Mouse (Mus musculus) frontal cortex, adult (tissue): Measurements from ENCODE around the gene Gtf3c2.

Source experiments
- ATAC-seq: cut with Nextera tagmentation; 2 replicates; pipeline ENCODE4 v1.9.2; 2017; ENCODE audit warnings: mild to moderate bottlenecking, moderate library complexity, mixed read lengths; ENCODE audit not compliant: low TSS enrichment

Gene Gtf3c2

DNA sequence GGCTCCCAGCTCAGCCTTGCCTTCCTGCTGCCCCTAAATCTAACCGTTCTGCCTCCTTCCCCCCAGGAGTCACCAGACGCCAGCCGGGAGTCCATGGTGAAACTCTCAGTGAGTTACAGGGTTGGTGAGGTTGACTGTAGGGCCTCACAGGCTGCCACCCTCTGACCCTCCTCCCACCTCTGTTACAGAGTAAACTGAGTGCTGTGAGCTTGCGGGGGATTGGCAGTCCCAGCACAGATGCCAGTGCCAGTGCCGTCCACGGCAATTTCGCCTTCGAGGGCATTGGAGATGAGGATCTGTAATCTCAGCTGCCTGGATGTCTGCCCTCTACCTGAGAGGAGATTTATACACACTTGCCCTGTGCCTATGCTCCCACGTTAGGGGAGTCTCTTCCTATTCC is 18.2 kb upstream of the Gtf3c2 start:
- ATAC-seq = no peak

DNA sequence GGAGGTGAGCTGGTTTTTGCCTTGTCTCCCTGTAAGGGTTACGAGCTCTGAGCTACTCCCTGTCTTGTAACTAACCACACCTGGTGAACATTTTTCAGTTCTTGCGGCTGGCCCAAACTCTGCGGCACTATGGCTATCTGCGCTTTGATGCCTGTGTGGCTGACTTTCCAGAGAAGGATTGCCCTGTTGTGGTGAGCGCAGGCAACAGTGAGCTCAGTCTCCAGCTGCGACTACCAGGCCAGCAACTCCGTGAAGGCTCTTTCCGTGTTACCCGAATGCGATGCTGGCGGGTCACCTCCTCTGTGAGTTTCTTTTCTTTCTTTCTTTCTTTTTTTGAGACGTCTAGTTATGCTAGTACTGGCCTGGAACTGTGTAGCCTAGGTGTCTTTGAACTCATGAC is 17.1 kb upstream of the Gtf3c2 start:
- ATAC-seq = no peak

DNA sequence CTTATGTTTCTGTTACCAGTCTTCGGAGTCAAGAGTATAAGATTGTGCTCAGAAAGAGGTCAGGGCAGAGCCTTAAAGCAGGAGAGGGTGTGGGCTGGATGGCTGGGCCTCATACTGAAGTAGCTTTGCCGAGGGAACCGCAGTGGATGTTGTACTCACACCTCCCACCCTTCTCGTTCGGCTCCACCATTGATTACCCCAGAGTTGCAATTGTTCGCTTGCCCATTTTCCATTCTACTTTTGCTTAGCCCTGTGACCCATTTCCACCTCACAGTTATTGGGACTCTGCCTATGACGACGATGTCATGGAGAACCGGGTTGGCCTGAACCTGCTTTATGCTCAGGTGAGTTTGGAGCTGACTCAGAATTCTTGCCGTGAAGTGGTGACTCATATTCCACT is 16.3 kb upstream of the Gtf3c2 start:
- ATAC-seq = no peak

DNA sequence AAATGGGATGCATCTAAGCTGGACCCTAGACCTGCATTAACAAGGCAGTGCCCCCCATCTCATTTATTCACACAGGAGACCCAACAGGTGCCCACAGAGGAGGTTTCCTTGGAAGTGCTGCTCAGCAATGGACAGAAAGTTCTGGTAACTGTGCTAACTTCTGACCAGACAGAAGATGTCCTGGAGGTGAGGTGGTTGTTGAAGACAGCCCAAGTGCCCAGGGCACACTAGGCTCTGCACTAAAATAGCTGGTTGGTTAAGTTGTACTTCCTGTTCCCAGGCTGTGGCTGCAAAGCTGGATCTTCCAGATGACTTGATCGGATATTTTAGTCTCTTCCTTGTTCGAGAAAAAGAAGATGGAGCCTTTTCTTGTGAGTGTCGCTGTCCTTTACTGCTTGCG is 15.7 kb upstream of the Gtf3c2 start:
- no peak for ATAC-seq

DNA sequence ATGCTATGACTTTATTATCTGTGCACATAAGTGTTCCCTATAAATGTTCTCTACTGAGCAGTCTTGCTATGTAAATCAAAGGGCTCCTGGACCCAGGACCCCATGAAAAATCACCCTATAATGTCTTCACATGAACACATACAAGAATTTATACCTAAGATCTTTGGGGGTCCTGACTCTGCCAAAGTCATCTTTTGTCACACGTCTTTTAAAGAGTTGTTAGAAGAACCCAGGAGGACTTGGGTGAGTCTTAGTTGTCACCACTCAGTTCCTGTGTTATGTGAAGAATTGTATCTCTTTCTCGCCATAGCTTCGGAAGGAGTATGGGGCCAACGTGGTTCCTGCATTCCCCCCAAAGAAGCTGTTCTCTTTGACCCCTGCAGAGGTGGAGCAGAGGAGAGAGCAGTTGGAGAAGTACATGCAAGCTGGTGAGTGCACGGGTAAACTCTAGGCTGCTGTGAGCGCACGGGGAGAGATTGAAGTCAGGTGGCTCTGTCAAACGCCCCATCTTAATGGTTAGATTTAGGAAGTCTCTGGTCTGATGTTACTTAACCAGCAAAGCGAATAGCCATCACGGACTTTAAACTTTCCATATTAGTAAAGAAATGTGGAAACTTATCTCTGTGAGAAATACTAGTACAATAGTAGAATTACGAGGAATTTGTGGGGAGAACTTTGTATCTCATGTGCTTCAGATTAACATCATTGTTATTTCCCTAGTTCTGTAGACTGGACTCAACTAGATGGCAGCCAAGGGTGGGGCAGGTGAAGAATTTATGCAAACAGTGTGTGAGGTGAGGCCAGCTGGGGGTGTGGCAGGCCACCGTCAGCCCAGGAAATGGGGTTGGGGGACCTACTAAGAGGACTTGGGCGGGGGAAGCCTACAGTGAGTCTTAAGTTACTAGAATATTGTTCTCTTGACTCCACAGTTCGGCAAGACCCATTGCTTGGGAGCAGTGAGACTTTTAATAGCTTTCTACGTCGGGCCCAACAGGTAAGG is 14.8 kb upstream of the Gtf3c2 start:
- no peak for ATAC-seq

DNA sequence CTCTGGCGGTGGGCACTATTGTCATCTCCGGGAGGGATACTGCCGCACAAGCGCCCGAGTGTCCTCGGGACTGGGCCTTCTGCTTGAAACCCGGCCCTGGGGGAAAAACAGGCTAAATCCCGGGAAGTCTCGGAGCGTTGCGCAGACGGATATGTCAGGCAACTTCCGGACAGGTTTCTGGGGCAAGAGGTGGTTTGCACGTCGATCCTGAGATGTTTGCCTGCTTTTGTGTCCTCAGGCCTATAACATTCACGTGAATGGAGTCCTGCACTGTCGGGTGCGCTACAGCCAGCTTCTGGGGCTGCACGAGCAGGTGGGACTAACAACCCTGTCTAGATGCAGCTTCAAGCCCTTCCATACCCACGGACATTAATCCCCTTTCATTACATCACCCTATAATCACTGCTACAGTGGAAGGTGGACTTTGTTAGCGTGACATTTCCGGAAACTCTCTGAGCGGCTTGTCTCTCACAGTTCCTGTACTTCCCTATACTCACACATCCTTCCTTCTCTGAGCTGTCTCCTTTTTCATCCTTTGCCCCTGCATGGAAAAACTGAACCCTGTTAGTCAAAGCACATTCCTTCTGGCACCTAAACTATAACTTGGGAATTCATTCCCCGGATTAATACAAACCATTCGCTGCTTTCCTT is 13.8 kb upstream of the Gtf3c2 start:
- no peak for ATAC-seq

DNA sequence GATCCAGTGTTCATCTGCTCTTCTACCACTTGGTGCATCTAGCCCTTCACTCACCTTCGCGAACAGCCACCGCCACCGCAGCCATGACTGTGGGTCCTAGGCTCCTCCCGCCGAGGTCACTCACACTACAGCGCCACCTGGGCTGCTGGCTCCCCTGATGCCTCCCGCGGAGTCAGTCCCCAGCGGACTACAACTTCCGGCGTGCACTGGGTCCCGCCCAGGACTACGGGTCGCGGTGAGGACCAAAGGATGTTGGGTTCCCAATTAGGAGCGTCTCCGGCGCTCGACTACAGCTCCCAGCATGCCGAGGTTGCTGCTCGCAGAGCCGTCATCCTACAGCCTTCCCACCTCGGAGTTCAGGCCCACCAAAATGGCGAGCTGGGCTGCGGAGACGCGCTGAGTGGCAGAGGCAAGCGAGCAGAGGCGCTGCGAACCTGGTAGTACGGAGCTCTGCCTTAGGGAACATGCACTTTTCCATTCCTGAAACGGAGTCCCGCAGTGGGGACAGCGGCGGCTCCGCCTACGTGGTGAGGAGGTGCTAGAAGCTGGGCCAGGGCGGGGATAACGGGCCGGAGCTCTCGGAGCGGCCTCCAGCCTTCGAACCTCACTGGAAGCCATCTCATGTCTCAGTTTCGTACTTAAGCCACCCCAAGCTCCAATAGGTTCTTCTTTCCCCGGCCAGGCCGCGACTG is 13.1 kb upstream of the Gtf3c2 start, which contains the start of the genes Snx17 and Eif2b4:
TSS of gene Snx17 (plus strand) at position 289 of the 692 bp plus-strand sequence.
TSS of gene Eif2b4 (minus strand) at position 492 of the 692 bp plus-strand sequence.
- ATAC-seq = peak; percentile 92

DNA sequence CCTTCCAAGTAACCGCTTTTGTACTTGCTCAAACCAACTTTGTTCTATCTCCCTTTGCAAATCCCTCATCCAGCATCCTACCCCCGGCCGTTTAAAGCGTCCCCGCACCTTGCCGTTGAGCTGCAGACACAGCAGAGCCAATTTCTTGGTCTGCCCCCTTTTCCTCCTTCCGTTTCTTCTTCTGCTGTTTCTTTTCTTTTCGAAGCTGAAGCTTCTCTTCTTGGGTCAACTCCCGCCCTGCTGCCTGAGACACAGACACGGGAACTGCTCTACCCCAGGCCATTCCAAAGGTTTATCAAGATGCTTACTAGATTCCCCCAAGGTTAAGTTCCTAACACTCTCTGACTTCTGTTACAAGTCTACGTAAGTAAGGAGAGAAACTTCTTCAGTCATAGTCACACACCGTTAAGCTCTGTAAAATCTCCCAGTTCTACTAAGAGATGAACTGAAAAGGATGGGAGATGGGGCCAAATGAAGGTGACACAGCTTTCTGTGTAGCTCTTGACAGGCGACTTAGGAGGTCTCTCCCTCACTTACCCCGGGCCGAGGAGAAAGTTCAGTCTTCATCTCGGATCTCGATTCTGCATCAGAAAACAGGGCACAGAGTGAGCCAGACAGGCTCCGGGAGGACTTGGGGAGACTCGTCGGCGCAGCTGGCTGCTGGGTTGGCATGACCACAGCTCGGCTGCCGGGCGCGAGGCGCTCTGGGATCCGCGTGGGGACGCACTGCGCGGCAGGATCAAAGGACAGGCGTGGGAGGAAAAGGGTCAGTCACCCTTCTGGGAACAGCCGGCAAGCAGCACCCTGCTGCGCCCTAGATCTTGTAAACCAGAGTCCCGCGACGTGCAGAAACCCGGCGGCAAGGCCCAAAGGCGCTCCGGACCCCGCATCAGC is 12.3 kb upstream of the Gtf3c2 start:
- ATAC-seq = peak; percentile 39

DNA sequence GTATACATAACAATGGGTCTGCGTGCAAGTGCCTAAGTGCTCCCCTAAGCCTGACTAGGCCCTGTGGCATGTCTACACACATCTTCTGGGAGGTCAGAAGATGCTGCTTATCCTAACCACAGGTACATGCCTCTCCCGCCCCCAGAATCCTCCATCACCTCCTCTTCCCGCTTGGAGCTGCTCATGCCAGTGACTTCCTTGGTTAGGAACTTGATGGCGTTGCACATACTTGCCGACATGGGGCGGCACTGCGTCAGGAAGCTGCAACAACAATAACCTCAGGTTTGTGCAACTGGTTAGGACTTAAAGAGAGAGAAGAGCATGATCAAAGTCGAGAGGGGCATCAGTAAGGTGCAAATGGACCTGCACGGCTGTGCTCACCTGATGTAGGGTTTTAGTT is 10.3 kb upstream of the Gtf3c2 start:
- ATAC-seq = no peak

DNA sequence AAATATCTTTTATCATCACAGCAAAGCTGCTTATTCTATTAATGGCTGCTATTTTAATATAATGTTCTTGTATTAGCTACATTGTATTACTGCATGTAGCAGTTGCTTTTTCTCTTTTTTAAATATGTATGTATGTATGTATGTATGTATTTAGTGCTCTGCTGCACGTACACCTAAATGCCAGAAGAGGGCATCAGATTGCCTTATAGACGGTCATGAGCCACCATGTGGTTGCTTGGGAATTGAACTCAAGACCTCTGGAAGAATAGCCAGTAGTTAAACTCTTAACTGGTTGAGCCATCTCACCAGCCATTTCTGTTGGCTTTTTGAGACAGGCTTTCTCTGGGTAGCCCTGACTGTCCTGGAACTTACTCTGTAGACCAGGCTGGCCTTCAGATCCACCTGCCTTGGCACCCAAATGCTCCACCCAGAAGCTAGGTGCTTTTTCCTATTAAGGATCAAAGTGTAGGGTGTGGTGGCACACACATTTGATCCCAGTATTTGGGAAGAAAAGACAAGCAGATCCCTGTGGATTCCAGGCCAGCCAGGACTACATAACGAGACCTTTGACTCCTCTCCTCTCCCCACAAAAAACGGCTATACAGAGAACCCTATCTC is 8.4 kb upstream of the Gtf3c2 start:
- ATAC-seq = no peak

DNA sequence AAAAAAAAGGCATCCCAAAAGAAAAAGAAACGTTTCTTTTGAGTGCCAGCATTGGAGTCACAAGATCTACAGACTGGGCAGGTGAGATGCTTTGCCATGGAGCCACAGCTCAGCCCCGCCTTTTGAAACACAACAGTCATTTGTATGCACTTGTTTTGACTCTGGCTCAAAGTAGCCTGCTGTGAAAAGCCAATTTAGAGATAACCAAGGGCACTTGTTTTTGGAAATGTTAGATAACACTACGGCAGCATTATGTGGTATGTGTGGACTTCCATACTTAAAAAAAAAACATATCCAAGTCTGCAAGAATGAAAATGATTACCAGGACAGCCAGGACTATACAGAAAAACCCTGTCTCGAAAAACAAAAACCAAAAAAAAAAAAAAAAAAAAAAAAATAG is 3.7 kb upstream of the Gtf3c2 start:
- ATAC-seq = no peak

DNA sequence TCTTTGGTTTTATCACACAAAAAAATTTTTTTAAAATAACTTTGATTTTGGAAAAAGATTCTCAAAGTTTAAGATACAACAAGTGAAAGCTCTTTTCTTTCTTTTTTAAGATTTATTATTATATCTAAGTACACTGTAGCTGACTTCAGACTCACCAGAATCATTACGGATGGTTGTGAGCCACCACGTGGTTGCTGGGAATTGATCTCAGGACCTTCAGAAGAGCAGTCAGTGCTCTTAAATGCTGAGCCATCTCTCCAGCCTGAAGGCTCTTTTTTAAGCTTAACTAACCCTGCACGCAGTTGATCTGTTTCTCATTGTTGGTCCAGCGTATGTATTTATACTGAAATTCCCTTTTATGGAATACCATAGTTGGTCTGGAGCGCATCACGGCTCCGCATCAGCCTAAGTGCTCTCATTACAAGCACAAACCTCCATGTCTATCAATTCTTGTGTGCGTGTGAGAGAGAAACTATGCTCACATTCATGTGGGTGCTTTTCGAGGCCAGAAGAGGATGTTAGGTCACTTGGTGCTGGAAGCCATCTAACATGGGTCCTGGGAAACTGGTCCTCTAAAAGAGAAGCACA is 1.3 kb upstream of the Gtf3c2 start:
- no peak for ATAC-seq

DNA sequence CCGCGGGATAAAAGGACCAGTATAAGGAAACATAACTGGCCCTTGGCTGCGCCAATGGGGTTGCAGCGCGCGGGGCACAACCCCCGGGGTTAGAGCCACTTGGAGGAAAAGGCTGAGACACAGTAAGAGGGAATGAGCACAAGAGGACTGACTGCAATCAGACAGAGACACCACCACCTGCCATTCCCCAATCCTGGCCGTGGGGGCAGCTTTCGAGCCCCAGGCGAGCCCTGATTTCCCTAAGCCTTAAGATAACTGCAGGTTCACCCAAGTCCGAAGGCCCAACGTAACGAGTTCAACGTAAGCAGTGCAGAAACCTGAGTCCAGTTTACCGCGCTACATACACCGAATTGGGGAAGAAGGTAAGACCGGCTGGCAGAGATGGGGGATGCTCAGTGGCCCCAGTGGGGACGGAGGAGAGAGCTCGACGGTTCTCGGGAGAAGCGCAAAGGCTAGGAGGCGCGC is 611 bp downstream of the Gtf3c2 start:
- peak; percentile 38; the same call in 1 of the 2 replicates for ATAC-seq

DNA sequence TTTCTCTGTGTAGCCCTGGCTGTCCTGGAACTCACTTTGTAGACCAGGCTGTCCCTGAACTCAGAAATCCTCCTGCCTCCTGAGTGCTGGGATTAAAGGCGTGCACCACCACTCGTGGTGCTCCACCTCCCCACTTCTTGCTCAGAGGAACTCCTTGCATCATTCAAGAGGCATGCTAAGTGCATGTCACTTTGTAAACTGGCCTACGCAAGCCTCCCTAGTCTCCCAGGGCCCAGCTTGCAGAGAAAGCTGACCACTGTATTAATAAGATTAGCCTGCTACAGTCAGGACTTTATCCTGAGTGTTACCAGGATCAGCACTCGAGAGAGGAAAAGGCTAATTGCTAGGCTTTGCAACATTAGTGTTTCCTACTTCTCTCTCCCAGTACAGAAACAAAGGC is 11.3 kb downstream of the Gtf3c2 start:
- no peak for ATAC-seq

DNA sequence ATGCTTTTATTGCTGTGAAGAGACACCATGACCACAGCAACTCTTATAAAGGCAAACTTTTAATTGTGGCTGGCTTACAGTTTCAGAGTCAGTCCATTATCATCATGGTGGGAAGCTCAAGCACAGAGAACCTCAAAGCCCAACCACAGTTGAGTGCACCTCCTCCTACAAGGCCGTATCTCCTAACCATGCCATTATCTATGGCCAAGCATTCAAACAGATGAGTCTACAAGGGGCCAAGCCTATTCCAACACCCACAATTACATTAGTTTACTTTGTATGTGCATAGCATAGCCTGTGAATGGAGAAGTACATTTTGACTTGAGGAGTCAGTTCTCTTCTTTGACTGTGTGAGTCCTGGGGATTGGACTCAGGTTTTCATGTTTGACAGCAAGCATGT is 15.1 kb downstream of the Gtf3c2 start:
- ATAC-seq = no peak

DNA sequence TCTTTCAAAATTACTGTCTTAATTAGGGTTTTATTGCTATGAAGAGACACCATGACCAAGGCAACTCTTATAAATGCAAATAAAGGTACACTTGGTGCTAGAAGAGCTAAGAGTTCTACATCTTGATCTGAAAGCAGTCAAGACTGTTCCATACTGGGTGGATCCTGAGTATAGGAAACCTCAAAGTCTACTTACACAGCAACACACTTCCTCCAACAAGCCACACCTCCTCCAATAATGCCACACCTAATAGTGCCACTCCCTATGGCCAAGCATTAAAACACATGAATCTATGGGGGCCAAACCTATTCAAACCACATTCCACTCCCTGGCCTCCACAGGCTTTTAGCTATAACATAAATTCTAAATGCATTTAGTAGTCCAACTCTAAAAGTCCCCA is 17.5 kb downstream of the Gtf3c2 start:
- ATAC-seq = no peak

DNA sequence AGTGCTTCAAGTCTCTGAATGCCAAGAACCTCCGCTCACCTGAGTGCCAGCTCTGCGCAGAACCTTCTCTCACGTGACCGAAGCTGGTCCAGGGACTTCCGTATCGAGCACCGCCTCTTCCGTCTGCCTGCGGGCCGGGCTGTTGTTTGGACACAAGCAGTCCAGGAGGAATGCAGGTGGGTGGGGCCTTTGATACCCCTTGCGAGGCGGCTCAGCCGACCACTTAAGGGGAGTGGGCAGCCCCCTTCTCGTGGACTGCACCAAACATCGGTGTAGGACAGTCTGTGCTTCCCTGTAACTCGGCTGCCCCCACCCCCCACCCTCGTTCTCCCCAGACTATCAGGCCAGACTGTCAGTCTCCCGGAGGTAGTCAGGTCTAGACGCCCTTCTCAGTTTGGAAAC is 25.8 kb downstream of the Gtf3c2 start, which contains the start of gene Mpv17:
TSS of gene Mpv17 (minus strand) at position 100 of the 402 bp plus-strand sequence.
- peak; percentile 94 for ATAC-seq

DNA sequence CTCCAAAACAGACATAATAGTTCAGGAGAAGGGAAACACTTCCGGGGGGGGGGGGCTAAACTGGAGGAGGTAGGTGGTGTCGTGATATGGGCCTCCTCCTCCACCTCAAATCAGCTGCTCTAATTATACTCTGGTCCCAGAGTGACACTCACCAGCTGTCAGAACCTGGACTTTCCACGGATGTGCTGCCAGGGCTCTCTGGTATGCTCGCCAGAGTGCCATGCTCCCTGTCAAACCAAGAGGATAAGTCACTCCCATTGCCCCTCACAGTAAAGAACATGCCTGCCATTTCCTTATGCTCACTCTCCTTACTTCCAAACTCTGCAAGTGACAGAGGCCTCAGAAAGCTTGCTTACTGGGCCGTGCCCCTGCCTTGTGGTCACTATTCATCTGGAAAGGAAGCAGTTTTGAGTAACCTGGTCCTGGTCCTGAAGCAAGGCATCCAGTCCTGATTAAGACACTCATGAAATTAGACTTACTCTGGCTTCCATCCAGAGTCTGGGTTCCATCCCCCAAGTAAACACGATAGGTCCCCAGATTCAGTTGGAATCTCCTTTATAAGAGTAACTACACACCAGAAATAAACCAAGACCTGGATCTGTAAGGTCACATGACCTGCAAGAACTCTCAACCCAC is 26.3 kb downstream of the Gtf3c2 start:
- peak; percentile 20; the same call in 1 of the 2 replicates for ATAC-seq

DNA sequence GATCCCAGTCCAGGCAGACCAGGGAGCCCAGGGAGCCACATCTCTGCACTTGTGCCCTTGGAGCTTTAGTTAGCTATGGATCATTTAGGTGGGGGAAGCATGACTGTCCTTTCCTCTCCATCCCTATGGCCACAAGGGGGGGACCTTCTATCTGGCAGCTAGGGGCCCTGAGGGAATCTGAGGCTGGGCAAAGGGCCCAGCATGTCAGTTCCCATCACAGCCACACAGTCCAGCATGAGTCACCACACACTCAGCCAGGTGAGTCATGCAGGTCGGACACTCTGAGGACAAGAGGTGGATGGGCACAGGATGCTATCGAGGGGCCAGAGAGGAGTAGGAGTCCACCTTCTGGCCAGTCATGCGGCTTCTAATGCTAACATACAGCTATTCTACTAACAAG is 28.2 kb downstream of the Gtf3c2 start:
- ATAC-seq = no peak

DNA sequence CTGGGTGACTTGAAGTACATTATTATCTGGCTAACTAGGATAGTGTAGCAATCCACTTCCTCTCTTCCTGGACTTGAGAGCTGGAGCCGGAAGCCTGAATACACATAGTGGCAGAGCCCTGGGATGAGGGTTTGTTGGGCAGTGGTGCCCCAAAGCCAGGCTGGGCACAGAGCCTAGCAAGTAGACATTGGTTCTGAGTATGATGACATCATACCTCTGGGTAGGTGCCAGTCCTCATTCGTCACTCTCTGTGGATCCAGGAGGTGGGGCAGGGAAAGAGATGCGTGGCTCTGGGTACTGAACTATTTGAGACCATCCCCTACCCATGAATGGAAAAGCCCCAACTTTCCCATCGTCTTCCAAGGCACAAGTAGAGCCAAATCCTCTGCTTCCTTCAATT is 30.2 kb downstream of the Gtf3c2 start:
- no peak for ATAC-seq
